Mouse (Mus musculus) lung, postnatal 0 days (tissue): ENCODE measurements around the gene Rad51b.

Experiments used
- CTCF ChIP-seq: IDR thresholded peaks from 2 replicates; pipeline ENCODE4 v1.5.1; 2016; ENCODE audit warnings: antibody characterized with exemption, mild to moderate bottlenecking
- EP300 ChIP-seq: IDR thresholded peaks from 2 replicates; pipeline ENCODE4 v1.6.1; 2016; ENCODE audit warnings: antibody characterized with exemption, mild to moderate bottlenecking, control low read depth

GRCm38 (mm10) chr12:79840465-79840864 is 543.4 kb downstream of the Rad51b start:
- TF ChIP-seq CTCF: no peak
- no peak for TF ChIP-seq EP300
